Mouse (Mus musculus) gastrocnemius, postnatal 14 days (tissue): ENCODE measurements at regions not wholly inside any gene's neighbourhood (a gene's known extent, or its start where the extent isn't known, plus 50 kb on each side); places are given as distances from the start of the nearest gene placed in this dataset.
A peak's percentile ranks its signal among the peaks of the same experiment; 100 is the strongest.

Source experiments
- DNase-seq: peaks from one replicate; pipeline ENCODE4 v3.0.0; 2021; ENCODE audit warnings: mixed read lengths
- intact Hi-C: fragments of 180-260 bp; cut with DNase I; formaldehyde crosslinking; loops from one replicate; pipeline ENCODE4 v1.15.1; 2025; ENCODE audit warnings: low total_unique reads

GRCm38 (mm10) chr9:85120061-85120460, 192.5 kb upstream of the Gm11114 start:
- DNase-seq = no peak
- intact Hi-C loops = no loop called here

DNA sequence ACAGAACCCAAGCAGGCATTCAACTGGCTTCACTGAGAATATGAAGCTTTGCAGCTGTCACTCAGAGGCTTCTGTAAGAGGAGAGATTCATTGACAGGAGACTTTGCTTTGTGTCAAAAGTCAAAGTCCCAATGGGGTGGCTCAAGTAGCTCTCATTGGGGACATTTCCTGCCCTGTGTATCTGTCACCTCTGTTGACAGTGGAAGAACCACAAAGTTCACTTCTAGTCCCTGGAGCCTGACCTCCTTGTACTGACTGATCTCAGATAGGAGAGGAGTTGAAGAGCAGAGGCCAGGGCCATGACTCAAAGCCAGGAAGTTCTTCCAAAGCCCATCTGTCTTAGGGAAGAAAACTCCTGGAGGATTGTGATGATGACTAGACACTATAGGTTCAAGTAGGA, 191.5 kb upstream of the Gm11114 start:
- DNase-seq = no peak
- intact Hi-C loops = no loop called here

GRCm38 (mm10) chr9:85123706-85124105, 188.9 kb upstream of the Gm11114 start:
- no peak for DNase-seq
- intact Hi-C loops = no loop called here

DNA sequence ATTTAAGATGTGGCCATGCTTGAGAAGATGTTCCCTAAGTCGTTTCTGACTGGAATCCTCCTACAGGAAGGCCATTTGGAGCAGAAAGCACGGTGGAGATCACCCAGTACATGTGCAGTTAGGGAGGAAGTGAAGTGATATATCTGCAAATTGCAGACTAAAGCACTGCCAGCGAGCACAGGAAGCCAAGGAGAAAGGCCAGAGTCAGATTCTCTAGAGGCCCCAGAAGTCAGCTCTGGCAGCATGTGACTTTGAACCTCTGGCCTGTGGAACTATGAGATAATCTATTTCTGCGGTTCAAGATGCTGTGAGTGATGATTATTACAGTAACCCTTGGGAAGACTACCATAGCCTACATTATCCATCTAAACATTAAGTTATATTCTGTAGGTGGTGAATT, 186.8 kb upstream of the Gm11114 start:
- peak; percentile 9 for DNase-seq
- intact Hi-C loops = no loop called here

DNA sequence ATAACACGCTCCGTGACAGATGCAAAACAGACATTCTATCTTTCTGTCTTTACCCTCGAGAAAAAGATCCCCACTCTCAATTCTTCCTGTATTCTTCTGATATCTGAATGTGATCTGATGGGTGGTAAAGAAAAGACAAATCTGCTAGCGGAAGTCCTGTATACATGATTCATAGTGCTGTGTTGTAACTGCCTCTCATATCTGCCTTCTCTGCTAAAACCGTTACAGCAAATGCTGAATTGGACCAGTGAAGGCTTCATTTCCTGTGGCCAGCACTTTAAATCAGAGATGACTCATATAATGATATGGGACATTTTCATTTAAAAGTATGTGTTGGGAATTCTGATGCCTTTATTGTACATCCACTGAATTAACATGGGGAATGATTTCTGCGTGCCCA, 186.0 kb upstream of the Gm11114 start:
- intact Hi-C loops = no loop called here
- DNase-seq = no peak

- intact Hi-C loops = no loop called here
- DNase-seq = peak; percentile 6
These were observed 185.5 kb upstream of the Gm11114 start for GRCm38 (mm10) chr9:85127107-85127506.

DNA sequence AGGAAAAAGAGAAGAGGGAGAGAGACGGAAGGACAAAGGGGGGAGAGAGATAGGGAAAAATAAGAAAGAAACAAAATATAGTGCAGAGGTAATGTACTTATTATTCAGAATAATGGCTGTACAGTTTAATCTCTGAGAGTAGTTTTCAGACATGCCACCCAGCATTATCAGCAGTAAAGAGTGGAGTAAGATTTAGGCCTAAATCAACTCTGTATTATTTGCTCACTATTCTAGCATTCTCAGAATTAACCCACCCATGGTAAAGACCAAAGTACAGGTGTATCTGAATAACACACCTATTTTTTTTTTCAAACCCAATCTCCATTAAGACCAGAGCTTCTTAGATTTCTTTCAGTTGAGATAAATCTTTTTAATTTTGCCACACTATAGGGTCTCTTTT, 177.7 kb upstream of the Gm11114 start:
- DNase-seq = no peak
- intact Hi-C loops = no loop called here

- intact Hi-C loops = no loop called here
- no peak for DNase-seq
These were observed 175.6 kb upstream of the Gm11114 start for GRCm38 (mm10) chr9:85136715-85137582.

GRCm38 (mm10) chr9:85139891-85140290, 172.7 kb upstream of the Gm11114 start:
- intact Hi-C loops = no loop called here
- no peak for DNase-seq

DNA sequence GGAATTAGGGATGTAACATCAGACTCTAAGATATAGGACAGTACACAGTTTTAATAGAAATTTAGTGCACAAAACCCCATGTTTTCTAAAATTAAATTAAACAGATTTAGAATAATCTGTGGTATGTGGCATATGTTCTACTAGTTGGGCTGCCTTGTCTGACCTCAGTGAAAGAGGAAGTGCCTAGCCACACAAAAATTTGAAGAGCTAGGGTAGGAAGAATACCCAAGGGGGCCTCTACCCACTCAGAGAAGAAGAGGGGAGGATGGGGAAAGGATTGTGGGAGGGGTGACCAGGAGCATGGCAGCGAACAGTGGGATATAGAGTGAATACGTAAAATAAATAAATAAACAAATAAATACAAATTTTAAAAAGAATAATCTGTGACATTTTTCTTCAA, 168.2 kb upstream of the Gm11114 start:
- intact Hi-C loops = no loop called here
- no peak for DNase-seq

DNA sequence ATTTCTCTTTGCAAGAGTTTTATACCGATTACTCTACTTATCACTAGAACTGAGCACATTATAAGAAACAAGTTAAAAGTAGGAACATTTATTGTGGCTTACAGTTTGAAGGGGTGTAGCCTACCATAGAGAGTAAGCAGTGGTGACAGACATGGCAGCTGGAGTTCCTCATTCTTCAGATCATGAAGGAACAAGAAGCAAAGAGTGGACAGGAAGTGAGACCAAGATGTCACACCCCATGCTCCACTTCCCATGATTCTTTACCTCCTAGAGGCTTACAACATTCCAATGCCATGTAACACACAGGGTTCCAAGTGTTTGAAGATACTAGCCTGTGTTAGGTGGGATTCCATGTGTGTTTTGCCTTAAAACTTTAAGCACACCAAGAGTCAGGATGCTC, 146.9 kb upstream of the Gm11114 start:
- no peak for DNase-seq
- intact Hi-C loops = no loop called here

DNA sequence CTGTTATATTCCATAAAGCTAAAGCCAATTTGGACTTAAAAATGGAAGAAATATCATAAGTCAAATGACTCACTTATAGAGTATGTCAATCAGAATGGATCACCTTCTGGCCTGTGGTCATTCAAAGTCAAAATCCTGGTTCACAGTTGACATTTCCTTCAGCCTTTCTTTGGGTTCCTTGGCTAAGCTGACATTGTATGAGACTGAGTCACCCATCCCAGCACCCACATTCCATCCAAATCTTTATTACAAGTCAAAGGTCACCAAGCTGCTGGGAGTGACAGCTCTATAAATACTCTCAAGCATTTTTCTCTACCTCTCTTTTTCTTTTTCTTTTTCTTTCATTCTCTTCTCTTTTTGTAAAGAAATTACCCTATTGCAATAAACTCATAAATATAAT, 145.3 kb upstream of the Gm11114 start:
- no peak for DNase-seq
- intact Hi-C loops = no loop called here

GRCm38 (mm10) chr9:85174431-85174830, 138.1 kb upstream of the Gm11114 start:
- intact Hi-C loops = no loop called here

DNA sequence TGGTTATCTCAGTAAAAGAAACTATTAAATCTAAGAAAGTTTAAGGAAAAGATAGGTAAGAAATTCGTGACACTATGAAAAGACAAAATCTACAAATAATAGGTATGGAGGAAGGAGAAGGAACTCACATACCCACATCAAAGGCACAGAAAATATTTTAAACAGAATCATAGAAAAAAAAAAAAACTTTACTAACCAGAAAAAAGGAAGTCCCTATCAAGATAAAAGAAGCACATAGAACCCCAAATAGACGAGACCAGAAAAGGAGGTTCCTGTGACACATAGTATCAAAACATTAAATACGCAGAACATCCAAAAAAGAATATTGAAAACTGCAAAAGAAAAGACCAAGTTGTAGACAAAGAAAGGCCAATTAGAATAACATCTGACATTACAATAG, 111.4 kb upstream of the Gm11114 start:
- DNase-seq = no peak
- intact Hi-C loops = no loop called here

More at GRCm38 (mm10) chr9:85174431-85174830, 138.1 kb upstream of the Gm11114 start:
- no peak for DNase-seq

DNA sequence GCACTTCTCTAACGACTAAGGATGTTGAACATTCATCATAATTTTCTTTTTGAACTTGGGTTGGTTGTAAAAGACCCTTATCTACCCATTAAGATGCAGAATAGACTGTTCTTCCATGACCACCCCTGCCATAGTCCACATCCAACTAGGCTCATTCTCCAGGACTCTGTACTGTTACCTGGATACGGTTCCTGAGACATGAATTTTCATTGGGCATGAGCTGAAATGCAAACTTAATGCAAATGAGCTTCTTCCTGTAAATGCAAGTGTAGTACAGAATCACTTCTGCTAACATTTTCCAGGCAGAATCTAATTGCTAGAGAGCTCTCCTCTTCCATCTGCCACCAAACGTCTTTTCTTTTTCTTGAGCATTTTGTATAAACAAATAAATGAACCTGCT, 87.7 kb upstream of the Gm11114 start:
- DNase-seq = no peak
- intact Hi-C loops = no loop called here
